Mouse (Mus musculus) E14TG2a.4 (cell line): Measurements from ENCODE around the gene Btn1a1.
A peak's percentile ranks its signal among the peaks of the same experiment; 100 is the strongest.

ENCODE experiments used
- H3K27me3 ChIP-seq: 2 replicates; pipeline ENCODE4 v1.6.1; 2014; ENCODE audit warnings: low read length, control low read depth; ENCODE audit not compliant: insufficient read depth
- H3K36me3 ChIP-seq: 2 replicates; pipeline ENCODE4 v1.6.1; 2014; ENCODE audit warnings: low read length, control low read depth; ENCODE audit not compliant: insufficient read depth
- H3K4me1 ChIP-seq: replicated peaks from 2 replicates; pipeline ENCODE4 v1.6.1; 2014; ENCODE audit warnings: low read depth, low read length, control low read depth
- H3K4me3 ChIP-seq: replicated peaks from 2 replicates; pipeline ENCODE4 v1.5.1; 2014; ENCODE audit warnings: mild to moderate bottlenecking, low read length
- H3K9me3 ChIP-seq: 2 replicates; pipeline ENCODE4 v1.6.1; 2014; ENCODE audit warnings: low read length, control low read depth
- CTCF ChIP-seq: conservative IDR thresholded peaks from 2 replicates; pipeline ENCODE4 v1.5.1; 2014; ENCODE audit warnings: low read length
- NANOG ChIP-seq: IDR thresholded peaks from 2 replicates; pipeline ENCODE4 v1.6.1; 2014; ENCODE audit warnings: borderline replicate concordance, low read length, mixed read lengths
- POU5F1 ChIP-seq: IDR thresholded peaks from 2 replicates; pipeline ENCODE4 v1.6.1; 2014; ENCODE audit warnings: low read length, borderline replicate concordance

Btn1a1 gene

GRCm38 (mm10) chr13:23502916-23503315 lies 37.2 kb upstream of the Btn1a1 start:
- Histone ChIP-seq H3K9me3 (no peaks in the 10 kb centered on the region), H3K4me1 (peaks cover 67% of the 10 kb centered on the region), H3K27me3 (no peaks in the 10 kb centered on the region), H3K4me3 (peak overlapping the region; percentile 51; the same call in 1 of the 2 replicates), H3K36me3 (no peaks in the 10 kb centered on the region)
- TF ChIP-seq POU5F1 (no peak), CTCF (no peak), NANOG (no peak)

GRCm38 (mm10) chr13:23502031-23502567 lies 36.4 kb upstream of the Btn1a1 start:
- no peaks in the 10 kb centered on the region for H3K27me3 ChIP-seq
- H3K4me1 ChIP-seq, result peaks cover 65% of the 10 kb centered on the region
- H3K36me3 ChIP-seq, result no peaks in the 10 kb centered on the region
- peak overlapping the region; percentile 76 for H3K4me3 ChIP-seq
- TF ChIP-seq POU5F1 (no peak), CTCF (no peak), NANOG (no peak)
- no peaks in the 10 kb centered on the region for H3K9me3 ChIP-seq

- Histone ChIP-seq H3K27me3 (no peaks in the 10 kb centered on the region), H3K4me3 (peak overlapping the region; percentile 76), H3K36me3 (no peaks in the 10 kb centered on the region), H3K9me3 (no peaks in the 10 kb centered on the region), H3K4me1 (peaks cover 67% of the 10 kb centered on the region)
- TF ChIP-seq POU5F1 (no peak), NANOG (no peak), CTCF (no peak)
Measured at GRCm38 (mm10) chr13:23501511-23501910, 35.8 kb upstream of the Btn1a1 start.

- Histone ChIP-seq H3K4me3 (peak overlapping the region; percentile 76), H3K27me3 (no peaks in the 10 kb centered on the region), H3K9me3 (no peaks in the 10 kb centered on the region), H3K36me3 (no peaks in the 10 kb centered on the region), H3K4me1 (peaks cover 71% of the 10 kb centered on the region)
- TF ChIP-seq NANOG (no peak), POU5F1 (no peak), CTCF (no peak)
Measured at GRCm38 (mm10) chr13:23500424-23501200, 34.9 kb upstream of the Btn1a1 start.

GRCm38 (mm10) chr13:23499943-23500342 lies 34.2 kb upstream of the Btn1a1 start:
- TF ChIP-seq POU5F1 (no peak), NANOG (no peak), CTCF (no peak)
- H3K9me3 ChIP-seq, result no peaks in the 10 kb centered on the region
- peak overlapping the region; percentile 76 for H3K4me3 ChIP-seq
- H3K27me3 ChIP-seq, result no peaks in the 10 kb centered on the region
- H3K4me1 ChIP-seq, result peaks cover 71% of the 10 kb centered on the region
- H3K36me3 ChIP-seq, result no peaks in the 10 kb centered on the region

- H3K27me3 ChIP-seq, result no peaks in the 10 kb centered on the region
- no peaks in the 10 kb centered on the region for H3K9me3 ChIP-seq
- TF ChIP-seq CTCF (no peak), NANOG (no peak), POU5F1 (no peak)
- H3K4me1 ChIP-seq, result peaks cover 68% of the 10 kb centered on the region
- peak overlapping the region; percentile 76 for H3K4me3 ChIP-seq
- no peaks in the 10 kb centered on the region for H3K36me3 ChIP-seq
Measured at GRCm38 (mm10) chr13:23498653-23499052, 33.0 kb upstream of the Btn1a1 start.

GRCm38 (mm10) chr13:23497656-23498321 lies 32.1 kb upstream of the Btn1a1 start:
- no peaks in the 10 kb centered on the region for H3K36me3 ChIP-seq
- peaks cover 70% of the 10 kb centered on the region for H3K4me1 ChIP-seq
- no peaks in the 10 kb centered on the region for H3K9me3 ChIP-seq
- no peak for TF ChIP-seq POU5F1
- TF ChIP-seq CTCF, result no peak
- no peak for TF ChIP-seq NANOG
- no peaks in the 10 kb centered on the region for H3K27me3 ChIP-seq
- H3K4me3 ChIP-seq, result peak overlapping the region; percentile 76

GRCm38 (mm10) chr13:23495526-23495925 lies 29.8 kb upstream of the Btn1a1 start:
- H3K4me1 ChIP-seq, result peaks cover 71% of the 10 kb centered on the region
- no peaks in the 10 kb centered on the region for H3K36me3 ChIP-seq
- H3K9me3 ChIP-seq, result no peaks in the 10 kb centered on the region
- peak overlapping the region; percentile 32; the same call in 1 of the 2 replicates for H3K4me3 ChIP-seq
- H3K27me3 ChIP-seq, result no peaks in the 10 kb centered on the region
- no peak for TF ChIP-seq NANOG
- TF ChIP-seq CTCF, result no peak
- no peak for TF ChIP-seq POU5F1

- H3K9me3 ChIP-seq, result no peaks in the 10 kb centered on the region
- peaks cover 10% of the 10 kb centered on the region for H3K27me3 ChIP-seq
- H3K4me1 ChIP-seq, result peaks cover 75% of the 10 kb centered on the region
- no peaks in the 10 kb centered on the region for H3K36me3 ChIP-seq
- H3K4me3 ChIP-seq, result peak overlapping the region; percentile 41
- TF ChIP-seq POU5F1 (peak; percentile 58; the same call in 1 of the 2 replicates), CTCF (no peak), NANOG (peak; percentile 75; the same call in 1 of the 2 replicates)
Measured at GRCm38 (mm10) chr13:23491990-23492389, 26.3 kb upstream of the Btn1a1 start.
